Mouse (Mus musculus) urinary bladder, postnatal 14 days (tissue): ENCODE data around the gene Dlg3.

Experiments used
- DNase-seq: peaks from one replicate; pipeline ENCODE4 v3.0.0; 2021; ENCODE audit warnings: low spot score

Gene Dlg3

DNA sequence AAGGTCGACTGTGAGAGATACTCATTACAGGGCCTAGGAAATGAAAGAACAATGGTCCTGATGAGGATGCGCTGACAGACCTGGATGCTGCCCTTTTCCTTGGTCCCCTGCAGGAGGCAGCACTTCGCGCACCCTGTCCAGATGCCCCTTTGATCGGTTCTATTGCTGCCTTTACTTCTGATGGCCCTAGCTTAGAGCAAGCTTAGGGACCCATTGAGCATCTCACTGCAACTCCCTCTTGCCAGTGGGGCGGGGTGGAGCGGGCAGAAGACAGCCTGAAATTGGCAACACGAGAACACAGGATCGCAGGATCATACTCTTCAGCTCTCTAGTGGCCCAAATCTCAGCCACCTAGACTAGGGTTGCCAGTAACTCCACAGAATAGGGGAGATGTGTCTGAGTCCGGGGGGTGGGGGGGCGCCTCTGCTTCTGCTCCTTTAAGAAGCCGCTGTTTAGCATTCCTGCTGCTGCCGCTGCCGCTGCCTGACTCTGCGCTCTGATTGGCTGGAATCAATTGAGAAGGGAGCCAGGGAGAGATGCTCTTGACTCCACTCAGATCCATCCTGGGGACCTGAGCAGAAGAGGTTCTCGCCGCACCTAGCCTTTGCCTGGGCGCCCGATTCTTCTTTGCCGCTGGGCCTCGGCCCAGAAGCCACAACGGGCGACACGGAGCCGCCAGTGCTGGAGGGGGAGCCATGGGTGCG lies at the start of gene Dlg3:
Dlg3 (plus strand) TSS at position 542 of the 704 bp plus-strand sequence.
- DNase-seq: no peak

GRCm38 (mm10) chrX:100728947-100729346 lies 38.6 kb upstream of the Dlg3 start:
- DNase-seq: no peak

DNA sequence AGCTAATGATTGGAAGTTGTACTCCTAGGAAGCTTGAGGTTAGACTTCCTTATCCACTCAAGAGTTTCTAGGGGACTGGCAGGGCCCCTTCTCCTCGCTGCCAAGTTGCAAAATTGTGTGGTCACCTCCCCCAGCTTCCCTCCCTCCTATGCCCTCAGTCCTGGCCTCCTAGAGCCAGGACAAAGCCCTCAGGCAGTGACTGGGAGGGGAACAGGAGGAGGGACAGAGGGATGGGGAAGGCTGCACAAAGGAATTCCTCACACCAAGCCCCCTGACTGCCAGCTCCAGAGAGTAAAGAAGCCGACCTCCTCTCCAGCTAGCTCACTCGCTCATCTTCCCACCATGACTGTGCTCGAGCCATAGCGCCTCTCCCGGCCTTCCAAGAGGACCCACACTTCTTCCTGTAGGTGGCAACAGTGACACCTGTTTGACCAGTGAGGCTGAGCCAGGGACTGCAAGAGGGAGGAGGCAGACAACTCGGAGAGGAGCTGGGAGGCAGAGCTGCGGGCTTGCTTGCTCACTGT lies 37.8 kb upstream of the Dlg3 start, which contains the start of gene Gdpd2:
Gdpd2 (plus strand) TSS at position 209 of the 524 bp plus-strand sequence.
- DNase-seq: peak; percentile 32

- no peak for DNase-seq
Measured at GRCm38 (mm10) chrX:100730266-100730665, 37.3 kb upstream of the Dlg3 start.

GRCm38 (mm10) chrX:100734359-100734758 lies 33.2 kb upstream of the Dlg3 start:
- DNase-seq: no peak

DNA sequence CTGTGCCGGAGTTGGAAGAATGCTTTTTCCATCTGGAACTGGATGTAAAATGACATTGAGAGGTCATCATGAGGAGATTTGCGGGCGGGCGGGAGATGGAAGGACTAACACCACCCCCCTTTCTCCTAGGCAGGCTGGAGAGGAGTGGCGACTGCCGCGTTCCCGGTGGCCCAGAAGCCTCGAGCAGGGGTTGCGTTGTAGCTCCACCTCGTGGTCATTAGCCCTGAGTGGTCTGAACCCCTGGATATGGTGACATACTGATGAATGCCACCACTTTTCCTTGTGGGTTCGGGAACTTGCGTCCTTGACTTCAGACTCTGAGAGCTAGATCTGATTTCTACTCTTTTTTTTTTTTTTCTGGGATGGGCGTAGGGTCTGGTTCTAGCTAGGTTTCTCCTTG lies 28.6 kb upstream of the Dlg3 start:
- peak; percentile 67 for DNase-seq

DNA sequence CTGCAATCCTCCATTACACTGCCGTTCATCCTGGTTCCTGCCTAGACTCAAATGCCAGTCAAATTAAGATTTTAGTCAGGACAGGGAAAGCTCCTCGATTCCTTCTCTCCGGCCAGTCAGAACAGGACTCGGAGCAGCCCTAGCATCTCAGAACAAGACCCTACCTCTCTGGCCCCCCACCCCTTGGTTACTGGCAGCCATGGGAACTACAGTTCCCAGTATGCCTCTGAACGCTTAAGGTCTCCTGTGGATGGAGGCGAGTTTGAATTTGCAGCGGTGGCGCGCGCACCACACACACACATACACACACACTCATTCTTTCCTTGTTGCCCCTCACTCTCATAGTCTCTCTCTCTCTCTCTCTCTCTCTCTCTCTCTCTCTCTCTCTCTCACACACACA lies 28.1 kb upstream of the Dlg3 start:
- no peak for DNase-seq

- no peak for DNase-seq
Measured at GRCm38 (mm10) chrX:100740785-100741184, 26.7 kb upstream of the Dlg3 start.

GRCm38 (mm10) chrX:100741940-100742339 lies 25.6 kb upstream of the Dlg3 start:
- DNase-seq: peak; percentile 35

DNA sequence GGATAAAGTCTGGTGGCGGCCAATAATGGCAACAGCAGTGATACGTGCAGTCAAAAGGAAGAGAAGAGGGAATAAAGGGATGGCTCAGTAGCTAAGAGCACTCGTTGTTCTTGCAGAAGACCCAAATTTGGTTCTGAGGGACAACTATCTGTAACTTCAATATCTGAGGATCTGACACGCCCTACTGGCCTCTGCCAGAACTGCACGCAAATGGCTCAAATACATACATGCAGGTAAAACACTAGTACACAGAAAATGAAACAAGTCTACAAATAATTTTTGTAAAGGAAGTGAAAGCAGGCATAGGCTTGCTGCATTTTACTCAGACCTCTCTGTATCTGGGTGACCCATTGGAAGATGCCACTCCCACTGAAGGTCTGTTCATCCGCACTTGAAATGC lies 1.7 kb upstream of the Dlg3 start:
- DNase-seq: no peak

DNA sequence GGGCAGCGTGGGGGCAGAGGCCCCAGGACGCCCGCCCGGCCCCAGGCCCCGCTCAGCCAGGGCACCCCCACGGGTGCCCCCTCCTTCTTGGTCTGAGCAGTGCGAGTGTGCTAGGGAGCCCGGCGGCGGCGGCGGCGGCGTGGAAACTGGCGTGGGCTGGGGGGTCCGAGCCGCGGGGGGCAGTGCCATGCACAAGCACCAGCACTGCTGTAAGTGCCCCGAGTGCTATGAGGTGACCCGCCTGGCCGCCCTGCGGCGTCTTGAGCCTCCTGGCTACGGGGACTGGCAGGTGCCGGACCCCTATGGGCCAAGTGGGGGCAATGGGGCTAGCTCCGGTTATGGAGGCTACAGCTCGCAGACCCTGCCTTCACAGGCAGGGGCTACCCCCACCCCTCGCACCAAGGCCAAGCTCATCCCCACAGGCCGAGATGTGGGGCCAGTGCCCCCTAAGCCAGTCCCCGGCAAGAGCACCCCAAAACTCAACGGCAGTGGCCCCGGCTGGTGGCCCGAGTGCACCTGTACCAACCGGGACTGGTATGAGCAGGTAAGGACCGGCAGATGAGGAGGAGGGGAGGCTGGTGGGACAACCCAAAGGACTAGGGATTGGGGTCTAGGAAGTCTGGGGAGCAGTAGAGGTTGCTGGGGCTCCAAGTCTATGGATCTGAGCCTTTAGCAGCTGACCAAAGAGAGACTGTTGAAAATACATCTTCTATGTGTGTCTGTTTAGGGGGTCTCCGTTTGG lies 534 bp downstream of the Dlg3 start:
- no peak for DNase-seq

DNA sequence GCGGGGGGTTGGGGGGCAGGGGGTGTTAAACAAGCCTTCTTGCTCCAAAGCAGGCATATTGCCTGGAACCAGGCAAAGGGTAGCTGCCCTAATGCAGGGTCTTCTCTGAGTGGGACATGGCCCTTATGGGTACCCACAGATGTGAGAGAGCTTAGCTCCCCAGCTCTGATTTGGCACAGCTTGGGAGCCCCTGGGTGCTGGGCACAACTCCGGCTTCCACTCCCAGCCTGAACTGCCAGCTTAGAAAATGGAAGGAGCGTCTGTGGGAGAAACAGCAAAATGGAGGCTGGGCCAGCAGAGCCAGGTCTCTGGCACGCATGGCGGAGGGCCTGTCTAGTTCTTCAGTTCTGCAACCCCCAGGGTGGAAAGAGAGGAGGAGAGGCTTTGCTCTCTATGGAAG lies 1.8 kb downstream of the Dlg3 start:
- DNase-seq: no peak

DNA sequence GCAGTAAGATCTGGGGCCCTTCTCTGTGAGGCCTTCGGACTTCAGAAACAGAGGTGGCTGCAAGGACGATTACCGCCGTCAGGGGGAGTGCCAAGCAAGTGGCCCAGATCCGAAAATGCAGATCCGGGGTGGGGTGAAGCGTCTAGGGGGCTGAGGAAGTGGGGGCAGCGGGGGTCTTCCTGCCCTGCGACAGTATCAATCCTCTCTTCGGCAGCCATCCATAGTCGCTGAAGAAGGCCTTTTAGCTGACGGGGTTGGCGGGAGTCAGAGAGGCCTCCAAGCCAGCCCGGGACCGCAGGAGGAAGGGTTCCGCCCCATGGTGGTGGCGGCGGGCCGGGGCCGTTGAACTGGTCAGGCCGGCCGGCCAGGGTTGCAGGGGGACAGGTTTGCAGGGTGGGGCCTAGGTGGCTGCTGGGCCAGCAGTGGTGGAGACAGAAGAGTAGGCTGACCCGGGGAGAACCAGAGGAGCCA lies 6.9 kb downstream of the Dlg3 start:
- peak; percentile 74 for DNase-seq

GRCm38 (mm10) chrX:100775405-100775804 lies 7.9 kb downstream of the Dlg3 start:
- no peak for DNase-seq

- DNase-seq: peak; percentile 50
Measured at GRCm38 (mm10) chrX:100776494-100776893, 9.0 kb downstream of the Dlg3 start.

GRCm38 (mm10) chrX:100776985-100777654 lies 9.6 kb downstream of the Dlg3 start:
- peak; percentile 82 for DNase-seq

DNA sequence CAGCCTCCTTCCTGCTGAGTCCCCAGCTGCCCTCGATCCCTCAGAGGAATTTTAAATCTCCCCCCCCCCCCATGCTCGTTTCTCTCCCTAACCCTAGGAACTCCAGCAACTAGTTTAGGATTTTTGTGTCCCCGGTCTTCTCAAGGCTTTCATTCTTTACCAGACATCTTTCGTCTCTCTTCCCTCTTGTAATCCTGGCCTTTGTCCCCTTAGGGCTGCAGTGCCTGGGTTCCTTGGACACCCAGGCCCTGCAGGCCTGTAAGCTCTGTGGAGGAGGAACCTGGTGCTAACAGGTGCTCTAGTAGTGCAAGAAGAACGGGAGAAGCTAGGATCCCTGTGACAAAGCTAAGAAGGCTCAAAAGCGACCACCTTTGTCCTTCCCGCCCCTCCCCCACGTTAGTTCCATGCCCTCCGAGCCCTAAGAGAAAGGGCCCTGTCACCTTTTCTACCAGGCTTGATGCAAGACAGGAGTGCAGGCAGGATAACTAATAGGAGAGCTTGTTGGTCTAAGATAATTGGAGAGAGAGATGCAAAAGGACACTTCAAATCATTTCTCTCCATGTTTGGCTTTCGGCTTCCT lies 10.2 kb downstream of the Dlg3 start:
- DNase-seq: no peak

DNA sequence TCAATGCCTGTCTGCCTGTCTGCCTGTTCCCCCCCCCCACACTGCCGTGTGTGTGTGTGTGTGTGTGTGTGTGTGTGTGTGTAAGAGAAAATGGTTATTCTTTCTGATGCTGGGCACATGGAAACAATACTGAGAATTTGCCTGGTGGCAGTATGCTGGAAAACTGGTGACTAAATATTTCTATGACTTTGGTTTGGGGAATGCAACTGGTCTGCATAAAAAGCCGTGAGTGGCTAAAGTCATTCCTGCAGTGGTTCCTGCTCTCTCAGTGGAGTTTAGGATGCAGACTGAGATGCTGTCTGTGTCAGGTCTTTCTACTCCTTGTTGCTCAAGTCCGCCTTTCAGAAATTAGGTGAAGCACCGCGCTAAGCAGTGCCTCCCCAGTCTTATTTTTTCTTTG lies 10.9 kb downstream of the Dlg3 start:
- DNase-seq: no peak

GRCm38 (mm10) chrX:100789322-100789721 lies 21.8 kb downstream of the Dlg3 start:
- no peak for DNase-seq

DNA sequence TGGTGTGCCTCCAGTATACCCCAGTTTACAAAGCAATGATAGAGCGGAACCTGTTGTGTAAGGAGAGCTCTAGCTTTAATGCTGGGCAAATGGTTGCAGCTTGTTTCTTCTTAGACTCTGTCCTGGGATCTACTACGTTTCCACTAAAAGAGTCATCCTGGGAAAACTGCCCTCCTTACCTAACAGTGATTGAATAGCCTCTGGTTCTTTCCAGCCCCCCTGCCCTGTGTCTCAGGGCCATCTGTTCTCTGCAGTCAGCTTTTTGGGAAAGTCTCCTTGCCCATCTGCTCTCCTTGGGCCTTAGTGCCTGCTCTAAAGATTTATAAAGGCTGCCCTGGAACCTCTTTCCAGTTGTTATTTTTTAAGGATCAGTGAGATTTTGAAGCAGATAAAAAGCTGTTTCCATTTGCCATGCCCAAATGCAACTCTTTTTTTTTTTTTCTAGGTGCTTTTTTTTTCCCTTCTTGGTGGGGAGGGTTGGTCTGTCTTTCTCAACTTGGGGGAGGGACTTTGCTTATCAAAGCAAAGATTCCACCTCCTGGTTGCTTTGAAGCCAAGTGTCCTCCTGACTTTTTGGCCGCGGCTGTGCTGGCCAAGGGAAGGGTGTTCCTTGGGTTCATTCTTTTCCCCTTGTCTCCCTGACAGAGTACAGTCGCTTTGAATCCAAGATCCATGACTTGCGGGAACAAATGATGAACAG lies 28.7 kb downstream of the Dlg3 start:
- DNase-seq: no peak

DNA sequence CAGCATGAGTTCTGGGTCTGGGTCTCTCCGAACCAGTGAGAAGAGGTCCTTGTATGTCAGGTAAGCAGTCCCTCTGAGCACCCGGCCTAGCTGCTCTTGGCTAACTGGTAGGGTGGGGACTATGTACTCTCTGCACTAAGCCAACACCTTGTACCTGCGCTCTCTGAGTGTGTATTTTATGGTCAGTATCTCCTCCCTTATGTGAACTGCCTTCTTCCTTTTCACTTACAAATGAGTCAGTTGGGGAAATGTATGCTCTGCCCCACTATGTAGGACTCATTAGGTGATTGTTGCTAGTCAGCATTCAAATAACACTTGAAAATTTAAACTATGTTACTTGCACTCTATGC lies 29.2 kb downstream of the Dlg3 start:
- no peak for DNase-seq

DNA sequence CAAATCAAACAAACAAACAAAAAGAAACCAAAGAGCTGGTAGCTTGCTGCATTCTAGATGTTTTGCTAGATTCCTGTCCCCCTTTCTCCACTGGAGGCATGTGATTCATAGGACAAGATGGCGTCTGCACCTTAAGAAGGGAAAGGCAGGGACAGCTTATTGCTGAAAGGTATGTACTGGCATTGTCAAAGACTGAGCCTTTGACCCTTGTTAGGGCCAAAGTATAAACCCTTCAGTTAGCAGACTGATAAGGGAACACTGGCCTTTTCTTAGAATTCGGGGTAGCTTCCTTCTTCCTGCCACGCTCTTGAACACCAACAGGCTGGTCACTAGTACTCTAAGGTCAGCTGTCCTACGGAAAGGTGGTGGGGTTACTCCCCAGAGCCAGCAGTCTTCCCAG lies 29.8 kb downstream of the Dlg3 start:
- no peak for DNase-seq
